Mouse (Mus musculus) liver, postnatal 0 days (tissue): ENCODE results near the gene Pnkp. TPM values are rescaled to one million over a fixed set of nuclear protein-coding genes. Genes with fewer than 3 reads are reported as not detected.

Source experiments
- ATAC-seq: fragments of 200-750 bp; cut with Nextera tagmentation; 2 replicates; pipeline ENCODE4 v1.8.0; 2017; ENCODE audit warnings: mild to moderate bottlenecking, moderate library complexity
- DNase-seq: peaks from one replicate; pipeline ENCODE4 v3.0.0-alpha.2; 2016
- H3K27ac ChIP-seq: fragments of 300-500 bp; sonication (generic); 2 replicates; pipeline ENCODE4 v1.5.1; 2014; ENCODE audit warnings: antibody characterized with exemption, moderate library complexity, mild to moderate bottlenecking, low read depth
- H3K27me3 ChIP-seq: fragments of 300-500 bp; sonication (generic); 2 replicates; pipeline ENCODE4 v1.6.1; 2014; ENCODE audit warnings: low read length, control low read depth, mixed read lengths; ENCODE audit not compliant: insufficient read depth
- H3K36me3 ChIP-seq: fragments of 300-500 bp; sonication (generic); replicated peaks from 2 replicates; pipeline ENCODE4 v1.6.1; 2014; ENCODE audit warnings: mild to moderate bottlenecking, control low read depth, low read length, moderate library complexity, mixed read lengths; ENCODE audit not compliant: insufficient read depth
- H3K4me1 ChIP-seq: fragments of 300-500 bp; sonication (generic); 2 replicates; pipeline ENCODE4 v1.6.1; 2014; ENCODE audit warnings: antibody characterized with exemption, mild to moderate bottlenecking, control low read depth; ENCODE audit not compliant: insufficient read depth
- H3K4me2 ChIP-seq: fragments of 300-500 bp; sonication (generic); 2 replicates; pipeline ENCODE4 v1.6.1; 2014; ENCODE audit warnings: low read depth, mild to moderate bottlenecking, low read length, moderate library complexity, mixed read lengths
- H3K4me3 ChIP-seq: fragments of 300-500 bp; sonication (generic); 2 replicates; pipeline ENCODE4 v1.5.1; 2014; ENCODE audit warnings: low read depth, low read length
- H3K9ac ChIP-seq: fragments of 300-500 bp; sonication (generic); replicated peaks from 2 replicates; pipeline ENCODE4 v1.6.1; 2014; ENCODE audit warnings: mild to moderate bottlenecking, moderate library complexity
- H3K9me3 ChIP-seq: fragments of 300-500 bp; sonication (generic); 2 replicates; pipeline ENCODE4 v1.6.1; 2016; ENCODE audit warnings: mild to moderate bottlenecking, control low read depth, low read length, mixed read lengths
- CTCF ChIP-seq: sonication (generic); IDR thresholded peaks from 2 replicates; pipeline ENCODE4 v1.5.1; 2016; ENCODE audit warnings: antibody characterized with exemption, low read depth
- EP300 ChIP-seq: IDR thresholded peaks from 2 replicates; pipeline ENCODE4 v1.6.1; 2016; ENCODE audit warnings: antibody characterized with exemption, low read depth, mild to moderate bottlenecking
- WGBS: fragments of 180-500 bp; shearing (Covaris S2); extraction: QIAGEN DNeasy Blood & Tissue Kit; methylation state at CpG from one replicate; pipeline ENCODE4 v1.1.7; 2014; ENCODE audit not compliant: insufficient replicate concordance; 5-methylcytosine and 5-hydroxymethylcytosine counted together
- polyA plus RNA-seq: library from polyadenylated mRNA; unstranded; fragments of >200 nt; fragmentation: Nextera tagmentation; extraction: Ambion mirVana; gene quantifications from 2 replicates; pipeline ENCODE4 v1.2.1, GENCODE M21; 2015

Pnkp gene
- polyA plus RNA-seq, 1 experiment from 2014 or later, result 27.9 TPM

DNA sequence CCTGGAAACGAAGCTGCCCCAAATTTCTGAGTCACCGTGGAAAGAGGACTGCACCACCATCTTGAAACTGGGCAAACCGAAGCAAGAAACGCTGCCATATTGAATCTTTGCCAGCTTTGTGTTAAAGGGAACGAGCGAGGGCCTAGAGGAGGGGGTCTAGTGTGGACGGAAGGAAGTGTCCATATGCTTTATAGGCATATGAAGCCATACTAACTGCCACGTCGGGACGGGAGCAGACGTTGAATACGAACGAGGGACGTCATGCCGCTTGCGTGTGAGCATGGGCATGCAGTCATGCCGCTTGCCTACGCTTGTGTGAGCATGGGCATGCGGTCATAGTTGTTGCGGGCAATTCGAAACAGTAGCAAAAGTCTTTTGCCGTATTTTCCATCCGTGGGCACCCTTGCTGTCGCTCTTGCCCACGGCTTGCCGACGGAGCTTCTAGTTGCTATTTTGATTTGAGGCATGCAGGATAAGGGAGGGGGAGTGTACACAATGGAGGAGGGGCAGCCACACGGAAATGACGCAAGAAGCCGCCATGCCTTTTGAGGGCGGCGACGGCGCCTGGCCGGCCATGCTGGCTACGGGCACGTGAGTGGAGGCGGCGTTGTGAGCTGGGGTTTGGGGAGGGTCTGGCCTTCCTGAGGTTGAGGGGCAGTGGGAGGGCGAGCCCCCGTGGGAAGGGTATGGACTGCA, 7.4 kb upstream of the Pnkp start:
- Histone ChIP-seq H3K9ac (peak overlapping the region; percentile 81), H3K4me3 (peak overlapping the region; percentile 80), H3K4me1 (peaks cover 39% of the 10 kb centered on the region), H3K9me3 (no peaks in the 10 kb centered on the region), H3K4me2 (peak overlapping the region; percentile 75), H3K27ac (peak overlapping the region; percentile 99), H3K27me3 (no peaks in the 10 kb centered on the region), H3K36me3 (peaks cover 22% of the 10 kb centered on the region)
- DNase-seq (peak; percentile 92), ATAC-seq (peak; percentile 57)
- no peak for TF ChIP-seq CTCF
- no peak for TF ChIP-seq EP300
- under 1% methylated on average over 41 of the region's 41 CpGs for WGBS

DNA sequence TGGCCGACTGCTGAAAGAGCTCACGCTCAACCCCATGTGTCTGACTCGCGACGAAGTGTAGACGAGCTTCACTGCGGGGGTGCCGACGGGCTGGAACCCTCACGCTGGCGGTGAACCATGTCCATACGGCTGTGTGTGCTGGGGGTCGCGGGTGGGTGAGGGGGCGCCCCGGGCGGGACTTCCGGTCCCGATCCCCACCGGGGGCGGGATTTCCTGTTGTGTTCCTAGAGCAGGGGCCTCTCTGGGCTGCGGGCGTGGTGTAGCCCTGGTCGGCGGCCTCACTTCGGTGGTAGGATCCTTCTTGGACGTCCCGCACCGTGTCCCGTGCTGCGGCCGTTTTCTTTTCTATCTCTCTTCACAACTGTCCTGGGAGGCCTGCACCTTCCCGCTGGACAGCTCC, 6.8 kb upstream of the Pnkp start:
- H3K27ac ChIP-seq, result peak overlapping the region; percentile 99
- H3K27me3 ChIP-seq, result no peaks in the 10 kb centered on the region
- H3K9ac ChIP-seq, result peak overlapping the region; percentile 81
- TF ChIP-seq CTCF (no peak), EP300 (no peak)
- no peaks in the 10 kb centered on the region for H3K9me3 ChIP-seq
- peak; percentile 86 for DNase-seq
- peak overlapping the region; percentile 75 for H3K4me2 ChIP-seq
- peak overlapping the region; percentile 80 for H3K4me3 ChIP-seq
- 2% methylated on average over 33 of the region's 33 CpGs for WGBS
- ATAC-seq, result peak; percentile 17
- H3K36me3 ChIP-seq, result peaks cover 18% of the 10 kb centered on the region
- peaks cover 42% of the 10 kb centered on the region for H3K4me1 ChIP-seq

GRCm38 (mm10) chr7:44850789-44851624, 5.9 kb upstream of the Pnkp start:
- TF ChIP-seq CTCF, result no peak
- ATAC-seq (no peak), DNase-seq (no peak)
- peak overlapping the region; percentile 75 for H3K4me2 ChIP-seq
- no peaks in the 10 kb centered on the region for H3K27me3 ChIP-seq
- H3K27ac ChIP-seq, result peak overlapping the region; percentile 99
- H3K9ac ChIP-seq, result peak overlapping the region; percentile 81
- H3K4me1 ChIP-seq, result peaks cover 51% of the 10 kb centered on the region
- H3K9me3 ChIP-seq, result no peaks in the 10 kb centered on the region
- peaks cover 9% of the 10 kb centered on the region for H3K36me3 ChIP-seq
- WGBS, result 65% methylated on average over 8 of the region's 8 CpGs
- H3K4me3 ChIP-seq, result peak overlapping the region; percentile 80

GRCm38 (mm10) chr7:44851625-44852234, 5.2 kb upstream of the Pnkp start:
- no peak overlapping the region for H3K27ac ChIP-seq
- H3K9me3 ChIP-seq, result no peaks in the 10 kb centered on the region
- 0 out of 2 replicates have a peak, but pooled peaks cover 2% of the 10 kb centered on the region for H3K36me3 ChIP-seq
- H3K27me3 ChIP-seq, result no peaks in the 10 kb centered on the region
- 85% methylated on average over 12 of the region's 12 CpGs for WGBS
- H3K4me1 ChIP-seq, result peaks cover 58% of the 10 kb centered on the region
- ATAC-seq (no peak), DNase-seq (no peak)
- no peak overlapping the region for H3K9ac ChIP-seq
- TF ChIP-seq EP300, result no peak
- TF ChIP-seq CTCF, result no peak
- no peak overlapping the region for H3K4me3 ChIP-seq
- H3K4me2 ChIP-seq, result peak overlapping the region; percentile 75; the same call in 1 of the 2 replicates

GRCm38 (mm10) chr7:44852259-44853027, 4.5 kb upstream of the Pnkp start:
- WGBS, result 91% methylated on average over 34 of the region's 36 CpGs
- Histone ChIP-seq H3K9me3 (no peaks in the 10 kb centered on the region), H3K36me3 (0 out of 2 replicates have a peak, but pooled peaks cover 2% of the 10 kb centered on the region), H3K27ac (no peak overlapping the region), H3K4me2 (no peak overlapping the region), H3K4me1 (peaks cover 57% of the 10 kb centered on the region), H3K4me3 (no peak overlapping the region), H3K9ac (no peak overlapping the region), H3K27me3 (no peaks in the 10 kb centered on the region)
- DNase-seq (no peak), ATAC-seq (no peak)
- TF ChIP-seq CTCF (no peak), EP300 (no peak)
